In genomic region chr6:146402905-146403642, GRCm38 (mm10) we compare ENCODE assay signal across 9 mouse cellular contexts.
DNase-seq lines count a peak whose midpoint lies in the region; ATAC-seq and TF ChIP-seq lines count a peak whose summit lies in the region.
"Had no signal": no experiment of that assay in that cellular context is flagged by ENCODE, and none has a peak within 500 bp of the region (broad histone marks: within the 10 kb centered on the region; RNA-seq: fewer than 3 reads in every experiment).

No protein-coding gene starts in this region.

- DNase-seq in left cerebral cortex, adult 11 months (ENCODE audit: low spot score), result peak; percentile 58
- DNase-seq in left cerebral cortex, postnatal 4 days, result no peak
- peak; percentile 50 for DNase-seq in embryonic facial prominence, embryonic 14.5 days (ENCODE audit: low spot score)
- no peak for DNase-seq in intestine, embryonic 14.5 days (ENCODE audit: low spot score)
- DNase-seq in thymus, postnatal 10 days (ENCODE audit: low spot score in 2 of 2), result no peak
- no peak for DNase-seq in spleen, postnatal 10 days (ENCODE audit: low spot score in 2 of 2)
- no peak for DNase-seq in kidney, adult 2 months
- DNase-seq: lung, postnatal 14 days had no signal

- H3K36me3 ChIP-seq in embryonic facial prominence, embryonic 14.5 days (ENCODE audit: control insufficient read depth, insufficient read depth, low read length), result no peaks in the 10 kb centered on the region
- H3K36me3 ChIP-seq in intestine, embryonic 14.5 days (ENCODE audit: control insufficient read depth, insufficient read depth, low read length), result no peaks in the 10 kb centered on the region
- no peaks in the 10 kb centered on the region for H3K36me3 ChIP-seq in kidney, adult 2 months (ENCODE audit: control insufficient read depth, insufficient read depth, low read length)

- WGBS in embryonic facial prominence, embryonic 14.5 days, result 23% methylated on average over 6 of the region's 6 CpGs
- WGBS in intestine, embryonic 14.5 days, result 34% methylated on average over 6 of the region's 6 CpGs
- 29% methylated on average over 6 of the region's 6 CpGs for WGBS in olfactory bulb, adult 2 months
- 63% methylated on average over 6 of the region's 6 CpGs for WGBS in kidney, adult 2 months

- H3K4me1 ChIP-seq in embryonic facial prominence, embryonic 14.5 days (ENCODE audit: control insufficient read depth, insufficient read depth, low read length), result peaks cover 6% of the 10 kb centered on the region; the same call in 1 of the 2 replicates
- peaks cover 7% of the 10 kb centered on the region; the same call in 1 of the 2 replicates for H3K4me1 ChIP-seq in intestine, embryonic 14.5 days (replicated peaks; ENCODE audit: control insufficient read depth, insufficient read depth, low read length)
- peaks cover 22% of the 10 kb centered on the region for H3K4me1 ChIP-seq in olfactory bulb, adult 2 months (ENCODE audit: control insufficient read depth, insufficient read depth, low read length)
- H3K4me1 ChIP-seq in kidney, adult 2 months (ENCODE audit: control insufficient read depth, insufficient read depth, low read length), result no peaks in the 10 kb centered on the region

- no peak overlapping the region for H3K27ac ChIP-seq in embryonic facial prominence, embryonic 14.5 days (replicated peaks; ENCODE audit: low read depth, low read length)
- no peak overlapping the region for H3K27ac ChIP-seq in intestine, embryonic 14.5 days (ENCODE audit: low read depth)
- peak overlapping the region; percentile 78 for H3K27ac ChIP-seq in olfactory bulb, adult 2 months (ENCODE audit: insufficient read depth, low read depth, low read length)
- no peak overlapping the region for H3K27ac ChIP-seq in kidney, adult 2 months (ENCODE audit: insufficient read depth, low read depth, low read length)

- intact Hi-C loops in left cerebral cortex, postnatal 4 days (cut with DNase I), result loop anchor here (10.0 kb wide), 1 partner anchor 568 kb away; no protein-coding TSS in a partner anchor

- no peaks in the 10 kb centered on the region for H3K27me3 ChIP-seq in embryonic facial prominence, embryonic 14.5 days (replicated peaks; ENCODE audit: control insufficient read depth, insufficient read depth, low read length)
- H3K27me3 ChIP-seq in intestine, embryonic 14.5 days (replicated peaks; ENCODE audit: control insufficient read depth, insufficient read depth, low read length), result no peaks in the 10 kb centered on the region
- H3K27me3 ChIP-seq in kidney, adult 2 months (replicated peaks; ENCODE audit: control insufficient read depth, insufficient read depth, low read length), result no peaks in the 10 kb centered on the region

- peak; percentile 41; the same call in 1 of the 2 replicates for ATAC-seq in embryonic facial prominence, embryonic 14.5 days (ENCODE audit: low read depth)
- ATAC-seq in intestine, embryonic 14.5 days (replicated peaks; ENCODE audit: low FRiP score, low TSS enrichment, low read depth), result 0 out of 2 replicates have a peak, but pooled peaks have one; percentile 45

- H3K4me3 ChIP-seq in embryonic facial prominence, embryonic 14.5 days (ENCODE audit: low read depth, low read length), result no peak overlapping the region
- H3K4me3 ChIP-seq in intestine, embryonic 14.5 days (ENCODE audit: low read depth, low read length), result no peak overlapping the region
- H3K4me3 ChIP-seq in olfactory bulb, adult 2 months (ENCODE audit: insufficient read depth, low read depth, low read length), result no peak overlapping the region
- no peak overlapping the region for H3K4me3 ChIP-seq in kidney, adult 2 months (ENCODE audit: insufficient read depth, low read depth, low read length)

- no peak overlapping the region for H3K4me2 ChIP-seq in embryonic facial prominence, embryonic 14.5 days (ENCODE audit: low read depth, low read length)
- H3K4me2 ChIP-seq in intestine, embryonic 14.5 days (ENCODE audit: low read length), result no peak overlapping the region

- H3K9me3 ChIP-seq in embryonic facial prominence, embryonic 14.5 days (ENCODE audit: control insufficient read depth, low read length), result no peaks in the 10 kb centered on the region
- no peaks in the 10 kb centered on the region for H3K9me3 ChIP-seq in intestine, embryonic 14.5 days (ENCODE audit: control insufficient read depth, low read length)

- TF ChIP-seq POLR2A in olfactory bulb, adult 2 months (IDR thresholded peaks at IDR 0.05; ENCODE audit: insufficient read depth, low read depth, low read length), result no peak
- TF ChIP-seq POLR2A in kidney, adult 2 months (IDR thresholded peaks at IDR 0.05; ENCODE audit: low read depth, low read length), result no peak

- 0 out of 2 replicates have a peak overlapping the region, but pooled peaks have one; percentile 19 for H3K9ac ChIP-seq in embryonic facial prominence, embryonic 14.5 days (ENCODE audit: low read depth, low read length)
- no peak overlapping the region for H3K9ac ChIP-seq in intestine, embryonic 14.5 days (ENCODE audit: low read length)

- no peak for TF ChIP-seq CTCF in olfactory bulb, adult 2 months (IDR thresholded peaks at IDR 0.05; ENCODE audit: insufficient read depth, low read depth, low read length)
- TF ChIP-seq CTCF in kidney, adult 2 months (conservative IDR thresholded peaks at IDR 0.05; ENCODE audit: insufficient read depth, insufficient read length, low read depth, low read length), result no peak

Comparison
In these comparisons a context has a peak if more than half of its experiments do, and no peak if none do; other contexts are left out.
1. DNase-seq: peak in left cerebral cortex, adult 11 months (single experiment) and embryonic facial prominence, embryonic 14.5 days (single experiment); none in left cerebral cortex, postnatal 4 days (single experiment), intestine, embryonic 14.5 days (single experiment), thymus, postnatal 10 days (0 of 2), spleen, postnatal 10 days (0 of 2) and kidney, adult 2 months (single experiment).